Mouse (Mus musculus): Measurements from ENCODE around the gene Trim41. TPM values are rescaled to one million over a fixed set of nuclear protein-coding genes. Genes with fewer than 3 reads are reported as not detected.

Trim41 gene
- polyA plus RNA-seq, 1 experiment: 29.6 TPM

- no peaks in the 10 kb centered on the region for H3K9me3 ChIP-seq (replicated peaks; ENCODE audit: control insufficient read depth, insufficient read depth, low read length, poor library complexity, severe bottlenecking)
- H3K27me3 ChIP-seq (ENCODE audit: control insufficient read depth, insufficient read depth, low read length, poor library complexity, severe bottlenecking): no peaks in the 10 kb centered on the region
- no peak overlapping the region for H3K9ac ChIP-seq (ENCODE audit: low read depth, poor library complexity, severe bottlenecking)
- no peaks in the 10 kb centered on the region for H3K4me1 ChIP-seq (ENCODE audit: control insufficient read depth, insufficient read depth, low read length)
- peak; percentile 94 for TF ChIP-seq CTCF (IDR thresholded peaks at IDR 0.05; ENCODE audit: low read depth, low read length)
- no peak for TF ChIP-seq POLR2A (IDR thresholded peaks at IDR 0.05; ENCODE audit: insufficient read depth, low read length)
- H3K36me3 ChIP-seq (ENCODE audit: control insufficient read depth, insufficient read depth, low read length, poor library complexity, severe bottlenecking): no peaks in the 10 kb centered on the region
- no peak overlapping the region for H3K27ac ChIP-seq (ENCODE audit: insufficient read depth, low read length)
- H3K4me3 ChIP-seq (ENCODE audit: low read depth, low read length): no peak overlapping the region
Measured at GRCm38 (mm10) chr11:48776664-48777063, 40.5 kb downstream of the Trim41 start.

- Histone ChIP-seq H3K36me3 (ENCODE audit: control insufficient read depth, insufficient read depth, low read length, poor library complexity, severe bottlenecking) (no peaks in the 10 kb centered on the region), H3K27ac (ENCODE audit: insufficient read depth, low read length) (no peak overlapping the region), H3K27me3 (ENCODE audit: control insufficient read depth, insufficient read depth, low read length, poor library complexity, severe bottlenecking) (no peaks in the 10 kb centered on the region), H3K4me3 (ENCODE audit: low read depth, low read length) (no peak overlapping the region), H3K9ac (ENCODE audit: low read depth, poor library complexity, severe bottlenecking) (no peak overlapping the region), H3K4me1 (ENCODE audit: control insufficient read depth, insufficient read depth, low read length) (no peaks in the 10 kb centered on the region), H3K9me3 (replicated peaks; ENCODE audit: control insufficient read depth, insufficient read depth, low read length, poor library complexity, severe bottlenecking) (no peaks in the 10 kb centered on the region)
- TF ChIP-seq POLR2A (IDR thresholded peaks at IDR 0.05; ENCODE audit: insufficient read depth, low read length) (no peak), CTCF (IDR thresholded peaks at IDR 0.05; ENCODE audit: low read depth, low read length) (peak; percentile 8), EP300 (IDR thresholded peaks at IDR 0.05; ENCODE audit: insufficient read depth, low read depth, low read length) (no peak)
Measured at GRCm38 (mm10) chr11:48775483-48775882, 41.7 kb downstream of the Trim41 start.

GRCm38 (mm10) chr11:48774443-48775298 lies 42.5 kb downstream of the Trim41 start:
- no peaks in the 10 kb centered on the region for H3K9me3 ChIP-seq (replicated peaks; ENCODE audit: control insufficient read depth, insufficient read depth, low read length, poor library complexity, severe bottlenecking)
- no peaks in the 10 kb centered on the region for H3K27me3 ChIP-seq (ENCODE audit: control insufficient read depth, insufficient read depth, low read length, poor library complexity, severe bottlenecking)
- H3K36me3 ChIP-seq (ENCODE audit: control insufficient read depth, insufficient read depth, low read length, poor library complexity, severe bottlenecking): no peaks in the 10 kb centered on the region
- no peak overlapping the region for H3K27ac ChIP-seq (ENCODE audit: insufficient read depth, low read length)
- H3K4me3 ChIP-seq (ENCODE audit: low read depth, low read length): no peak overlapping the region
- H3K4me1 ChIP-seq (ENCODE audit: control insufficient read depth, insufficient read depth, low read length): no peaks in the 10 kb centered on the region
- H3K9ac ChIP-seq (ENCODE audit: low read depth, poor library complexity, severe bottlenecking): no peak overlapping the region
- TF ChIP-seq EP300 (IDR thresholded peaks at IDR 0.05; ENCODE audit: insufficient read depth, low read depth, low read length) (no peak), POLR2A (IDR thresholded peaks at IDR 0.05; ENCODE audit: insufficient read depth, low read length) (no peak), CTCF (IDR thresholded peaks at IDR 0.05; ENCODE audit: low read depth, low read length) (no peak)

- no peak overlapping the region for H3K4me3 ChIP-seq (ENCODE audit: low read depth, low read length)
- no peaks in the 10 kb centered on the region for H3K9me3 ChIP-seq (replicated peaks; ENCODE audit: control insufficient read depth, insufficient read depth, low read length, poor library complexity, severe bottlenecking)
- no peak overlapping the region for H3K9ac ChIP-seq (ENCODE audit: low read depth, poor library complexity, severe bottlenecking)
- H3K36me3 ChIP-seq (ENCODE audit: control insufficient read depth, insufficient read depth, low read length, poor library complexity, severe bottlenecking): no peaks in the 10 kb centered on the region
- H3K4me1 ChIP-seq (ENCODE audit: control insufficient read depth, insufficient read depth, low read length): no peaks in the 10 kb centered on the region
- TF ChIP-seq POLR2A (IDR thresholded peaks at IDR 0.05; ENCODE audit: insufficient read depth, low read length): no peak
- TF ChIP-seq CTCF (IDR thresholded peaks at IDR 0.05; ENCODE audit: low read depth, low read length): peak; percentile 50
- H3K27ac ChIP-seq (ENCODE audit: insufficient read depth, low read length): no peak overlapping the region
- no peaks in the 10 kb centered on the region for H3K27me3 ChIP-seq (ENCODE audit: control insufficient read depth, insufficient read depth, low read length, poor library complexity, severe bottlenecking)
Measured at GRCm38 (mm10) chr11:48771691-48772090, 45.5 kb downstream of the Trim41 start.

GRCm38 (mm10) chr11:48767195-48767876 lies 49.8 kb downstream of the Trim41 start:
- H3K9me3 ChIP-seq (replicated peaks; ENCODE audit: control insufficient read depth, insufficient read depth, low read length, poor library complexity, severe bottlenecking): no peaks in the 10 kb centered on the region
- no peak overlapping the region for H3K9ac ChIP-seq (ENCODE audit: low read depth, poor library complexity, severe bottlenecking)
- TF ChIP-seq POLR2A (IDR thresholded peaks at IDR 0.05; ENCODE audit: insufficient read depth, low read length): no peak
- no peak for TF ChIP-seq CTCF (IDR thresholded peaks at IDR 0.05; ENCODE audit: low read depth, low read length)
- TF ChIP-seq EP300 (IDR thresholded peaks at IDR 0.05; ENCODE audit: insufficient read depth, low read depth, low read length): no peak
- no peaks in the 10 kb centered on the region for H3K36me3 ChIP-seq (ENCODE audit: control insufficient read depth, insufficient read depth, low read length, poor library complexity, severe bottlenecking)
- no peaks in the 10 kb centered on the region for H3K27me3 ChIP-seq (ENCODE audit: control insufficient read depth, insufficient read depth, low read length, poor library complexity, severe bottlenecking)
- no peaks in the 10 kb centered on the region for H3K4me1 ChIP-seq (ENCODE audit: control insufficient read depth, insufficient read depth, low read length)
- H3K27ac ChIP-seq (ENCODE audit: insufficient read depth, low read length): no peak overlapping the region
- H3K4me3 ChIP-seq (ENCODE audit: low read depth, low read length): no peak overlapping the region

- TF ChIP-seq POLR2A (IDR thresholded peaks at IDR 0.05; ENCODE audit: insufficient read depth, low read length) (no peak), CTCF (IDR thresholded peaks at IDR 0.05; ENCODE audit: low read depth, low read length) (no peak), EP300 (IDR thresholded peaks at IDR 0.05; ENCODE audit: insufficient read depth, low read depth, low read length) (no peak)
- no peak overlapping the region for H3K27ac ChIP-seq (ENCODE audit: insufficient read depth, low read length)
- no peaks in the 10 kb centered on the region for H3K36me3 ChIP-seq (ENCODE audit: control insufficient read depth, insufficient read depth, low read length, poor library complexity, severe bottlenecking)
- H3K4me3 ChIP-seq (ENCODE audit: low read depth, low read length): no peak overlapping the region
- H3K9me3 ChIP-seq (replicated peaks; ENCODE audit: control insufficient read depth, insufficient read depth, low read length, poor library complexity, severe bottlenecking): no peaks in the 10 kb centered on the region
- H3K4me1 ChIP-seq (ENCODE audit: control insufficient read depth, insufficient read depth, low read length): no peaks in the 10 kb centered on the region
- H3K27me3 ChIP-seq (ENCODE audit: control insufficient read depth, insufficient read depth, low read length, poor library complexity, severe bottlenecking): no peaks in the 10 kb centered on the region
- H3K9ac ChIP-seq (ENCODE audit: low read depth, poor library complexity, severe bottlenecking): no peak overlapping the region
Measured at GRCm38 (mm10) chr11:48764119-48764518, 53.0 kb downstream of the Trim41 start.

All from ES-Bruce4 (cell line).